Mouse (Mus musculus) lung, postnatal 0 days (tissue): Measurements from ENCODE around the gene Crybb1.

Source experiments
- CTCF ChIP-seq: IDR thresholded peaks from 2 replicates; pipeline ENCODE4 v1.5.1; 2016; ENCODE audit warnings: antibody characterized with exemption, mild to moderate bottlenecking
- EP300 ChIP-seq: IDR thresholded peaks from 2 replicates; pipeline ENCODE4 v1.6.1; 2016; ENCODE audit warnings: antibody characterized with exemption, mild to moderate bottlenecking, control low read depth

- no peak for TF ChIP-seq CTCF
- TF ChIP-seq EP300, result peak; percentile 29; the same call in 1 of the 2 replicates
Measured at GRCm38 (mm10) chr5:112297257-112297656, 41.6 kb downstream of the Crybb1 start.
